Mouse (Mus musculus): ENCODE data around the gene Dchs1.
"Not testable (repeated sequence)": the region's sequence is repeated elsewhere in the genome, so short reads cannot be mapped to it uniquely, and the experiment has no call there.

DNA sequence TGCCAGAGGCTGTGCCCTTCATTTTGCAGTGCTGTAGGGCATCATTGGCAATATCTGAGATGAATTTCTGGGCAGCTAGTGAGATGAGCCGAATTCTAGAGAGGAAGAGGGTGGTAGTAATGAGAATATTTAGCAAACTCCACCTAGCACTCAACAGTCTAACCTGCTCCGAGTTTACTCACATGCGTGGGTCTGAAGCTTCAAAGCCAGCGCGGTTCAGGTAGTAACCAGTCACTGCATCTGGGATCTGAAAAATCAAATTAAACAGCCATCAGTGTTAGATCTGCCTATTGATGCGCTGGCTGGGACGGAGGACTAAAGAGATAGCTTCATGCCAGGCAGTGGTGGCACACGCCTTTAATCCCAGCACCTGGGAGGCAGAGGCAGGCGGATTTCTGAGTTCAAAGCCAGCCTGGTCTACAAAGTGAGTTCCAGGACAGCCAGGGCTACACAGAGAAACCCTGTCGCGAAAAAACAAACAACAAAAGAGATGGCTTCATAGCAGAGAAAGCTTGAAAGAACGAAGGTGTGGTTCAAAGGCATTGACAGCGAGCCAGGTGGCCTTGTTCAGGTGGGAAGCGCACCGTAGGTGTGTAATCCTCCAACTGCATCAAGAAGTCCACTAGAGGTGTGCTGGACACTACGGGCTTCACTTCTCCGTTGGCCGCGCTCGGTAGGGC is 44.1 kb downstream of the Dchs1 start:
- not testable (repeated sequence) for TF ChIP-seq CTCF (IDR thresholded peaks at IDR 0.05; ENCODE audit: low read depth, low read length); POLR2A (IDR thresholded peaks at IDR 0.05; ENCODE audit: borderline replicate concordance, low read depth, low read length)

Data from bone marrow macrophage, adult 2 months (primary cell).